Mouse (Mus musculus) C2C12 (cell line): Measurements from ENCODE around the gene Cntfr. TPM values are rescaled to one million over a fixed set of nuclear protein-coding genes. Genes with fewer than 3 reads are reported as not detected.

Experiments used
- H3K27me3 ChIP-seq: one replicate; pipeline ENCODE4 v1.6.1; 2011; ENCODE audit not compliant: control insufficient read depth, insufficient read depth, insufficient read length
- H3K36me3 ChIP-seq: one replicate; pipeline ENCODE4 v1.6.1; 2011; ENCODE audit not compliant: control insufficient read depth, insufficient read depth
- H3K4me3 ChIP-seq: one replicate; pipeline ENCODE4 v1.5.1; 2011; ENCODE audit warnings: mild to moderate bottlenecking, control low read depth; ENCODE audit not compliant: poor library complexity, insufficient read depth, severe bottlenecking
- H3K79me2 ChIP-seq: one replicate; pipeline ENCODE4 v1.6.1; 2011; ENCODE audit not compliant: control insufficient read depth, insufficient read depth
- H3K79me3 ChIP-seq: one replicate; pipeline ENCODE4 v1.6.1; 2011; ENCODE audit warnings: low read depth, control low read depth
- H3ac ChIP-seq: one replicate; pipeline ENCODE3; 2011; ENCODE audit warnings: low read depth; ENCODE audit not compliant: control insufficient read depth, insufficient read length
- CEBPB ChIP-seq: IDR thresholded peaks from one replicate; pipeline ENCODE4 v1.6.1; 2011; ENCODE audit warnings: low read depth, mild to moderate bottlenecking, control low read depth, moderate library complexity
- CTCF ChIP-seq: IDR thresholded peaks from one replicate; pipeline ENCODE4 v1.5.1; 2011; ENCODE audit not compliant: control insufficient read depth, insufficient read depth, insufficient read length
- FOSL1 ChIP-seq: IDR thresholded peaks from one replicate; pipeline ENCODE4 v1.8.0; 2011; ENCODE audit warnings: mild to moderate bottlenecking, low read length; ENCODE audit not compliant: poor library complexity, insufficient read depth, severe bottlenecking
- MAX ChIP-seq: IDR thresholded peaks from one replicate; pipeline ENCODE4 v1.6.1; 2011; ENCODE audit warnings: mild to moderate bottlenecking, control low read depth
- MYOD1 ChIP-seq: IDR thresholded peaks from one replicate; pipeline ENCODE4 v1.6.1; 2011; ENCODE audit warnings: low read depth; ENCODE audit not compliant: control insufficient read depth, insufficient read length
- MYOG ChIP-seq: IDR thresholded peaks from one replicate; pipeline ENCODE4 v1.6.1; 2011; ENCODE audit not compliant: control insufficient read depth, insufficient read length; ENCODE audit errors: extremely low read depth
- USF1 ChIP-seq: IDR thresholded peaks from one replicate; pipeline ENCODE4 v1.6.1; 2011; ENCODE audit warnings: low read depth, mild to moderate bottlenecking, control low read depth, moderate library complexity
- polyA plus RNA-seq: library from polyadenylated mRNA; unstranded; fragments of >200 nt; fragmentation: generic; extraction: Trizol; gene quantifications from one replicate; pipeline ENCODE4 v1.2.1, GENCODE M21; 2012; ENCODE audit warnings: missing spikeins

The Cntfr gene
- polyA plus RNA-seq, 1 experiment, result 0.05 TPM

GRCm38 (mm10) chr4:41609681-41610593 is 87.0 kb downstream of the Cntfr start:
- no peak for TF ChIP-seq CEBPB
- no peak for TF ChIP-seq USF1
- TF ChIP-seq CTCF, result no peak
- TF ChIP-seq MYOG, result no peak
- TF ChIP-seq FOSL1, result no peak
- TF ChIP-seq MYOD1, result no peak
- no peak for TF ChIP-seq MAX
- Histone ChIP-seq H3ac (no peak overlapping the region), H3K79me2 (no peaks in the 10 kb centered on the region), H3K27me3 (peaks cover 4% of the 10 kb centered on the region), H3K4me3 (no peak overlapping the region), H3K79me3 (no peaks in the 10 kb centered on the region), H3K36me3 (no peaks in the 10 kb centered on the region)

Other genes starting within 250 kb of the Cntfr start
- 3.0 TPM for gene Kif24, start 232.2 kb downstream of the Cntfr start, polyA plus RNA-seq
- gene Nudt2, start 231.9 kb downstream of the Cntfr start, polyA plus RNA-seq, result 27.3 TPM
- 2.8 TPM for gene AI464131, start 194.0 kb downstream of the Cntfr start, polyA plus RNA-seq
- gene 1110017D15Rik, start 179.8 kb downstream of the Cntfr start, polyA plus RNA-seq, result 0.14 TPM
- gene Fam219a, start 127.6 kb downstream of the Cntfr start, polyA plus RNA-seq, result 1.7 TPM
- gene Dnaic1, start 127.3 kb downstream of the Cntfr start, polyA plus RNA-seq, result not detected
- gene Enho, start 56.8 kb downstream of the Cntfr start, polyA plus RNA-seq, result 1.2 TPM
- 2.4 TPM for gene Il11ra1, start 2.9 kb upstream of the Cntfr start, polyA plus RNA-seq
- gene Rpp25l, start 16.4 kb upstream of the Cntfr start, polyA plus RNA-seq, result 60.3 TPM
- 106 TPM for gene Dctn3, start 26.1 kb upstream of the Cntfr start, polyA plus RNA-seq
- gene Arid3c, start 34.1 kb upstream of the Cntfr start, polyA plus RNA-seq, result not detected
- 3.1 TPM for gene Galt, start 58.1 kb upstream of the Cntfr start, polyA plus RNA-seq
- 113 TPM for gene Sigmar1, start 59.1 kb upstream of the Cntfr start, polyA plus RNA-seq
- not detected for gene Ccl27a, start 77.2 kb upstream of the Cntfr start, polyA plus RNA-seq
- not detected for gene Gm21541, start 206.5 kb upstream of the Cntfr start, polyA plus RNA-seq
- not detected for gene Gm20878, start 244.5 kb upstream of the Cntfr start, polyA plus RNA-seq